Mouse (Mus musculus) urinary bladder, postnatal 14 days (tissue): ENCODE measurements around the gene Macc1.
"Not testable (repeated sequence)": the region's sequence is repeated elsewhere in the genome, so short reads cannot be mapped to it uniquely, and the experiment has no call there.

Source experiments
- DNase-seq: peaks from one replicate; pipeline ENCODE4 v3.0.0; 2021; ENCODE audit warnings: low spot score

The Macc1 gene

DNA sequence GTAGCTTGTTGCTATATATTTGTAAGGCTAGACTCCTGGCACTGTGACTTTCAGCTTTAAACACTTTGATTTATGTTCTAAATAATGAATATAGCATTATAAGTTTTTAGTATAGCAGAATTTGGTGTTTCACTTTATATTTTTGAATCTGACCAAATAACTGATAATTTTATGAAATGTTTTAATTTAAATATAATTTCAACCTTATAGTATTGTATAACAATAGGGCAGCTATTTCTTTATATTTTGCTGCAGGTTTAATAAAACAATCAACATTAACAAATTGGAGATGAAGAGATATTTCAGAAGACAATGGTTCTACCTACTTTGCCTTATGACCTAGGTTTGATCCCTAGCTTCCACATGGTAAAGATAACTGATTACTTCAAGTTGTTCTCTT lies at the start of gene Macc1:
Macc1 (plus strand) TSS at position 301 of the 400 bp plus-strand sequence.
- no peak for DNase-seq

DNA sequence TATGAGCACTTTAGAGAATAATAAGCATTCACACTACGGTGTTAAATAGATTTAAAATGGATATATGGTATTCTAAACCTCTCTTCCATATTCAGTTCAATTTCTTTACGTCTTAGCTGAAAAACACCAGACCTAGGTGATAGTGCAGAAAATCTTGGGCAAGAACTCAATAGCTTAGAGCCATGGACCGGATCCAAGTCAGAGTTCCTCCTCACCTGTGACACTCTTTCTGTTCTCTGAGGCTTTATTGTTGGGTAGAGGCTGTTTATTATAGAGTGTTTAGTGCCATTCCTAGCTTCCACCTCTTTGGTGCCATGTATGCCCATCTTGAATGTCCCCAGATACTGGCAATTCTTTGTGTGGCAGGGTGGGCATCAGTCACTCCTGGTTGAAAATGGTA lies 49.6 kb upstream of the Macc1 start:
- DNase-seq, result no peak

DNA sequence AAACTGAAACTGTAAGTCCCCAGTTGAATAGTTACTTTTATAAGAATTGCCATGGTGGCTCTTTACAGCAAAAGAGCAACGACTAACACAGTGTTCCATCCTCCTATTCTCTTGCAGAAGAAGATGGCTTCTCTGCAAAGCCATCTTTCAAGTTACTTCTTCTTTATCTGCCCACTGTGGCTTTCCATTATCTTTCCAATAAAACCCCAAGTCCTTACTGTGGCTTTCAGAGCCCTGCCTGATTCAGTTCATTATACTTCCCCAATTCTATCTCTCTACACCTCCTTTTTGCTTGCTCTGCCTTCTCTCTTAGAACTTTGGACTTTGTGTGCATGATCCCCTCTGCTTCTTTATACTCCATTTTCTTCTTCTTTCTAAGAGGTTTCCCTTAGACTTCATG lies 45.3 kb upstream of the Macc1 start:
- no peak for DNase-seq

DNA sequence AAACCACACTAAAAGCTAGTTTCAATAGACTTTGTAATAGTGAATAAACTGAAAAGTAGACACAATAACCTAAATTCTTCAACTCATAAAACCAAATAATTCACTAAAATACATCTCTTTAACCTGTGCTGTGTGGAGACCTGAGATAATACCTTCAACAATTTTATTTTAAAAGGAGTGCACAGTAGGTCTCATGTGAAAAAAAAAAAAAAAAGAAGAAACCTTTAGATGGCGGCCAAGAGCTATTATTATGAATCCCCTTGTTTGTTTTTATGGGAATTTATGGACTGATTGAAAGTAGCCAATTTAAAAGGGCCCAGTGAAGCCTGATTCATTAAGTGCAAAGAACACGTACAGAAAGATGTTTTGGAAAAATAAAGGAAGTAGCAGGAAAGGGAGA lies 44.0 kb upstream of the Macc1 start:
- DNase-seq, result no peak

DNA sequence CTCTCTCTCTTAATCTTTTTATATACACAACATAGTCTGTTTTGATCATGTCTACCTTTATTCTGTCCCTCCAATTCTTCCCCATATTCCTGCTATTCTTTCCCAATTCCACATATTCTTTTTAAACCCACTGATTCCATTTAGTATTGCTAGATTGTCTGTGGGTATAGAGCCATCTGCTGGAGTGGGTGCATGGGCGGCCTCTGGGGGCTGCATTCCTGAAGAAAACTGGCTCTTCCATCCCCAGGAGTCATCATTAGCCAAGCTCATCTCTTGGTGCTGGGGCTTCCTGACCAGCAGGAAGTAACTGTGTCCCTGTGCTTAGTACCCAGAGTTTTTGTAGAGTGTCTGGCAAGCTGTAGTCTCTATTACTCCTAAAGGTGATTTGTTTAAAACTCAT lies 42.1 kb upstream of the Macc1 start:
- no peak for DNase-seq

DNA sequence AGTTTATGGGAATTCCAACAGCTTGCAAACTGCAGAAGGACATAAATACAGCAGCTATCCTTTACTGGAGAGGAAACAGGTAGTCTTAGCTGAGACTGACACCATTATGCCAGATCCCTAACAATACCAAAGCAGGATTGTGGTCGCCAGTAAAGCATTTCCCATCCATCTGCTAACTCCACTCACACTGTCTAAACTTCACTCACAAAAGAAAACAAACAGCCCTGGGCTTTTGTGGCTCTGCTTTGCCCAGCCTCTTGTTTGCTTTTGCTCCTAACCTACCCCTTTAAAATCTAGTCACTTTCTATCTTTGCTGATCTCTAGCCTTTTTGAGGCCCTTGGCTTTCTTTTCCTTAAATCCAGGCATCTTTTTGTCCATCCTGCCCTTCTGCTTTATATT lies 40.5 kb upstream of the Macc1 start:
- DNase-seq, result no peak

DNA sequence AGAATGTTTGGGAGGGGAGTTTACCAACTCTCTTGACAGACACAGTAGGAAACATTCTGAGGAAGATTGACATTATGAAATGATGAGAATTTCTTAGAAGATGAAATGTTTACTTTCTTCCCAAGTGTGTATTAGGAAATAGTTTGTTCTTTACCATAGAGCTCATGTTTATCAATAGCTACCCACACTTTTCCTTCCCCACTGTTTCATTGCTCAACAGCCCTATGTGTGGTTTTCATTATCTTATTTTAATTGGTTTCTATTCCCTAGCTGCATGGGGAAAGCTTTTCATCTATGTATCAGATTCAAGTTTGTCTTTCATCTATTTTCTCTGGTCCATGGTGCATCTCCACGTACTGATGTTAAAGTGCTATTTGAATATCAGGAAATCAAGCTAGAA lies 37.8 kb upstream of the Macc1 start:
- DNase-seq, result no peak

DNA sequence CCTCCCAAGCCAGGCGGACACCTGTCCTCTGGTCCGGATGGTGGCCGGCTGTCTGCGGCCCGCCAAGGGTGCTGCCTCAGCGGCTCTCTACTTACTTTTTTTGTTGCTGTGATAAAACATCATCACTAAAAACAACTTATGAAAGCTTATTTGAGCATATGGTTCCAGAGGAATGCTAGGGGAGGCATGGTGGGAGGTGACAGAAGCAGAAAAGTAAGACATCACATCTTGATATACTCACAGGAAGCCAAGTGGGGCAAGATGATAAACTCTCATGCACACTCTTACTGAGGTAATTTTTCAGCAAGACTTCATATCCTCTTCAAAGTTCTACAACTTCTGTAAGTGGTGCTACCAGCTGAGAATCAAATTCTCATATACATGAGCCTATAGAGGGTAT lies 22.5 kb upstream of the Macc1 start:
- no peak for DNase-seq

DNA sequence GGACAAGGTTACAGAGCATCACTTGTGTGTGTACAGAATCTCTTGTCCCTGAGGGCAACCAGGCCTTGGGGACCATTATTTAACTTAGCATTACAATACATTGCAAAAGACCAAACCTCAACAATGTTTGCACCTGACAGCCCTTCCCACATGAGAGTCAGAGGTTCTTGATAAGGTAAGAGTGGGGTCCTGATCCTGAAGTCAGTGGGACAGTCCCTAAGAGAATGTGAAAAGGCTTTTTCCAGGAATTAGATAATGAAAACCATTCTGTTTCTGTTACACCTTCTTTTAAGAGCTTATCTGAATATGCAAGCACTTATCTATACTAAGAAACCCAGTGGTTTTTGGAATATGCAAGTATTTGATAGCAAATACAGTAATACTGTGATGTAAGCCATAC lies 10.5 kb upstream of the Macc1 start:
- DNase-seq, result no peak

DNA sequence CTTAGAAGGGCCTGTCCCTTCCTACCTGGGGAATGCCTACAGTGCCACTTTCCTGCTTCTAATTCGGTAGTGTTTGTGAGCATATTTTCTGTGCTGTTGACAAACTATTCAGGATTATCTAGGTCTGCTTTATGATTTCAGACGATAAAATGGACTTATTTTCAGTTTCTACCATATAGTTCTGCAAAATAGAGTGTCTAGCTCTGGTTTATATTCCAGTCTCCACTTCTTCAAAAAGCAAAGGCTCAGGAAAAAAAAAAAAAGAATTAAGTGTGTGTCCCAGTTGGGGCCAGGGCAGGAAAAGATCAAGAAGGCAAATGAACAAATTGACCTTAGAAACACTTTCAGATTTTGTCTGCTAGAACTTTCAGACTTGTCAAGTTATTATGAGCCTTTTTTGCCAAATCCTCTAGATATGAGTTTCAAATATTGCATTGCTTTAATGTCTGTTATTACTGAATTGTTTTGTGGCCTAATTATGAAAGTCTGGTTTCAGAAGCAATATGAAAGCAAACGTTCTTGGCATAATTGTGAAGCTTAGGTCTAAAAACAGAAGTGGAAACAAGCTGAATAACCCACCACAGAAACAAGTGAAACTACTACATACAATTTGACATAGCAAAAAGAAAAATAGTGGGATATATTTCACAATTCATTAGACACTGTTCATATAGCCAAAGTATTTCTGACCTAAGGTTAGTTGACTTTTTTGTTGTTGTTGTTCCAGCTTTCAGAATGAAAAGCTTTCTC lies 881 bp upstream of the Macc1 start:
- no peak for DNase-seq

DNA sequence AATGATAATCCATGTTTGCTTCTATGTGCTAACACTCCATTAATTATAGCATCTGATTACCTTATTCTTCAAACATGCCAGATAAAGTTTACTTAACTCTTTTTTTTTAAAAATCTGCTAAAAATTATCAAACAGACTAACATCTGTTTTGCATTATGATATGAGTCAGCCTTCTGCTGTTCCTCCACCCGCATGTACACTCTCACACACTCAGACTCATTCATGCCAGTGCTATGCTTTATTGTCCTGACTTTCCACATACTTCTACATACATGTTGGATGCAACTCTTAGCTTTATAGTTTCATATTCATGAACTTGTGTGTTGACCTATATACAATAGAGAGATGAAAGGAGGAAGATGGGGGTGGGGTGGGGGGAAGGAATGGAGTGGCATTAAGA lies 4.7 kb downstream of the Macc1 start:
- no peak for DNase-seq

DNA sequence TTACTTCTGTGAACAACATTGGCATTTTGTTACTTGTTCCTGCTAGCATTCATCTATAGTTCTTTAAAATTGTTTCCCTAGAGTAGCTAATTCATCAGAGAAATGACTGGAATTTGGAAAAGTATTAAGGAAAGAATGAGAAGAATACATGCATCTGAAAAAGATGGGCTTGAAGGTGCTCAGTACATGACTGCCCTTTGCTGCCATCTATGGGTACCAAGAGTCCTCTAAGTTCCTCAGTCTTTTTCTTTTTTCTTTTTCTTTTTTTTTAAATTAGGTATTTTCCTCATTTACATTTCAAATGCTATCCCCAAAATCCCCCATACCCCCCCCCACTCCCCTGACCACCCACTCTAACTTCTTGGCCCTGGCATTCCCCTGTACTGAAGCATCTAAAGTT lies 11.3 kb downstream of the Macc1 start:
- no peak for DNase-seq

DNA sequence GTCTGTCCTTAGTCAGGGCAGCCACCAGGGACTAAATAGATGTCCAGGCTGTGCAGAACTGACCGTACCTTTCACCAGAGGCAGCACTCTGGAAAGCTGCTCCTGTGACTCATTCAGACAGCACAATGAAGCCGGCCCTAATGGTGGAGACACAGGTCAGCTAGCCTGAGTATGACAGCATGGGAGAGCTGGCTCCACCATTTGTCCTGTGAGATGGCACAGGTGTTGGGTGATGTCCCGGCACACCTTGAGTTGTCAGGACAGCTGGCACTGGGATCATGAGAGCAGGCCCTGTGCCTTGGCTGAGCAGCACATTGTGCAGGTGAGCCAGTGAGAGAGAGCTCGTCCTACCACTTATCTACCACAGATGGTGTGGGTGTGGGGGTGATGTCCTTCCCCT lies 16.6 kb downstream of the Macc1 start:
- no peak for DNase-seq

DNA sequence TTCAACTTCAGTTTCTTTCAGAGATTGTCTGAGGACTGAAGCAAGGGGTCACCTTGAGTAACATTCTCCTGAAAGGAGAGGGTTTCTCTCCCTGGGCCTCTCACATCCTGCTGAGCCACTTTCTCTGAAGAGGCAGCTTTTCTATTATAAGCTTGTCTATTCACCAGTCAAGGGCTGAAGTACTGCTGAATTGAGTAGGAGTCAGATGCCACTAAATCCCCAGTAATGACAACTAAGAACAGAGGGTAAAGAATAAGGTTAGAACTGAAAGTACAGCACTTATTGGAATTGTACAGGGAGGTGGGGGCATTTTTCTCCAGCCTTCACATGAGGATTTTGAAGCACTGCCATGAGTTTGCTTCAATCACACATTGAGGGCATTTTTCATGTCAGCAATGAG lies 19.3 kb downstream of the Macc1 start:
- DNase-seq, result no peak

DNA sequence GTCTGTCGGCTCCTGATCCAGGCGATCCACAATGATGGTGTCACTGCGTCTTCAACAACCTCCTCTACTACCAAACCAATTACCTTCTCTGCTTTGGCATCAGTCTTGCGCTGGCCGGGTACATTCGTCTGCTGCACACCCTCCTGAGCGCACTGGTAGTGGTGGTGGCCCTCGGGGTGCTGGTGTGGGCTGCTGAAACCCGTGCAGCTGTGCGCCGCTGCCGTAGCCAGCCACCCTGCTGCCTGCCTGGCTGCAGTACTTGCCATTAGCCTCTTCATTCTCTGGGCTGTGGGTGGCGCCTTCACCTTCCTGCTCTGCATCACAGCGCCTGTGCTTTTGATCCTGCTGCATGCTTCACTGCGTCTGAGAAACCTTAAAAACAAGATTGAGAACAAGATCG lies 38.5 kb downstream of the Macc1 start:
- not testable (repeated sequence) for DNase-seq

DNA sequence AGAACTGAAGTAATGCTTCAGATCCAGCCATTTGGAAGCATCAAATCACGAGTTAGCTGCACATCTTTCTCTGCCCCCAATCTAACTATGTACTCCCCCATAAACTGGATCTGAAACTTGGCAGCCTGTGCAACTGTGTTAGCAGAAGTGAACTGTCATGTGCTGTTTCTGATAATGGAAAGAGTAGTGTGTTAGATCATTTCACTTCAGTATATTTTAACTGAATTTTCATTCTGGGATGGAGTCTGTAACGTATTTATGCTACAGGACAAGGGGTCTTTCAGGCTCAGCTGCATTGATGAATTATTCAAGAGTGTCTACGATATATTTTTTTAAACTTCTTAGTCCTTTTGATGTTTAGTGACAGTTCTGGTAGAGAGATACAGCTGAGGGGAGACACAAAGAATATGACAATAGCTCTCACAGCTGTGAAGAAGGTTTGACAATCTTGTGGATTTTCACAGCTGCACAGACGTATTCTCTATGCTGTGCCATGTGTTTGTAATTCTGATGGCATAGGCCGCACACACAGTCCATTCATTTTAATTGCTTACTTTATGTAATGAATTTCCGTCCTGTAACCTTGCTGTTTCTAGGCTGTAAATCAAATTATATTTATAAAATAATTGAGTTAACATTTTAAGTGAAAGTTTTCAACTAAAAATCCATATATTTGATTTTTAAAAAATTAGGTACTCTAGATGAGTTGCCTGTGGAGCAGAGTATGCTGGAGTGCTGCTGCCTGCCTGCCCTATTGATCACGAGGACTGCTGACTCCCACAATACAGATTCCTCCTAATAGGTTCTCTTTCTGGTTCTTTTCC lies 43.6 kb downstream of the Macc1 start:
- DNase-seq, result no peak

DNA sequence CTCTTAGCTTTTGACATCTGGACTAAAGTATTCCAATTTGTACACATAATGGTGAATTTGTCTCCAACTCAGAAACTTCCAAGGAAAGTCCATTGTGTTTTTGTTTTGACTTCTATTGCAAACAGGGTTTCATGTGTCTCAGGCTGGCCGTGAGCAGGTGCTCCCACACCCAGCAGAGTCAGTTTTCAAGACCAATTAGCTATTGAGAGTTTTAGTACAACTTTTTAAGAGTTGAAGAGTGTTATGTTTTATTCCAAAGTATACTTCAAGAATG lies 44.1 kb downstream of the Macc1 start:
- no peak for DNase-seq

DNA sequence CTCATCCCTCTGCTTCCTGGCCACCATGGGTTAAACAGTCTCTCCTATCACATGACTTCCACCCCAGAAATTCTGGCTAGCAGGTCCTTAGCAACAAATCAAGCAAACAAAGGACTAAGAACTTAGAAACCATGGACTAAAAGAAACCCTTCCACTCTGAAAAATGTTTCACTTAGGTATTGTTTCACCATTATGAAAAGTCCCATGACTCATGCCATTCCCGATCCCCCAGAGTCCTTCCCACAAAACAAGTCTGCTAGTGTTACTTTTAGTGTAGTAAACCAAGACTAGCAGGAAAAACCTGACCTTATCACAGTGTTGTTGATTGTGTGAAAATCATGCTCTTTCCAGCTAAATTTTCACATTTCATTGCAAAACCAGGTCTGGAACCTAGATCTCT lies 51.0 kb downstream of the Macc1 start:
- no peak for DNase-seq

DNA sequence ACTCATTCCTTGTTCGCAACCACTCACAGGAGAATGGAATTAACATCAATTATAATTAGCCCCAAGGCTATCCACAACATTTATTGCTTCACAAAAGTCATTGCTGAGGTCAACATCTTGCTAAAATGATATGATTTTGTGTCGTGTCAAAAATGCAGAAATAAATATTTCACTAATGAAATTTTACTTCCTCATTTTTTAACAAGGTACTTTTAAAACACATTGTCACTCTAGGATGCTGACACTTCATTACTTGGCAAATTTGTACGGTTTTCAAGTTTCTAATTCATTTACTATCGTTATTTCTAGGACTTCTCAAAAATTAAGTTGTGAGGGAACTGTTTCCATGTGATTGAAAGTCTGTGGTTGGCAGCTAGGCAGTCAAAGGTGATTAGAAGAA lies 55.8 kb downstream of the Macc1 start:
- DNase-seq, result no peak

DNA sequence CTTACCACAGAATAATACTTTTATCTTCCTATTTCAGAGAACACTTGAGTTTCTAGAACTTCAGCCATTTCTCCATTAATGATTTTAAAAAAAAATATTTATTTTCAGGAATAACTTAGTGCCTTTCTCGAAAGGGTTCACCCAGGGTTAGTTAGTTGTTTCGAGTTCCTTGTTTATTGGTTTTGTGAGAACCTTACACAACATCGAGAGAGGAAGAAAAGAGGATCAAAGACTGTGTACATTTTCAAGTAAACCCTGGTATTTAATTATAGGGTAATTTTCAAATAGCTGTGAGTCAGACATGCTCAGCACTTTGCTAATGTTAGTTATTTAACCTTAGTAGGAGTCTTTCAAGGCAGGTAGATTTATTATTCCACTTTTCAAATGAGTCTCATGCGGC lies 58.3 kb downstream of the Macc1 start:
- no peak for DNase-seq

DNA sequence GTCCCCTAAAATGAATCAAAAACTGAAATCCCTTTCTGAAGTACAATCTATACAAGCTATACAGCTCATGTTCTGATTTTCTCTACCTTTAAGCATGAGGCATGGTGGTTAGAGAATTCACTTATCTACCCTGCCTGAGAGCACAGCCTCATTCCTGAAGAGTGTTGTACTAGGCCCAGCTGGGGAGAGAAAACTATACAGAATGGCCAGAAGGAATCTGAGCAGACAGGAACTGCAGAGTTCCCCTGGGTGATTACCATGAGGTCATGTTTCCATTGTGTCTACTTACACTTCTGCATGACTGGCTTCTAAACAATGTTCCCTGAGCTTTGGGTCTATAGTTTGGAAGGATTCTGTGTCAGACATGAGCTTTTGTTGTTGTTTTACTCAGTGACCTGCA lies 62.8 kb downstream of the Macc1 start:
- no peak for DNase-seq

DNA sequence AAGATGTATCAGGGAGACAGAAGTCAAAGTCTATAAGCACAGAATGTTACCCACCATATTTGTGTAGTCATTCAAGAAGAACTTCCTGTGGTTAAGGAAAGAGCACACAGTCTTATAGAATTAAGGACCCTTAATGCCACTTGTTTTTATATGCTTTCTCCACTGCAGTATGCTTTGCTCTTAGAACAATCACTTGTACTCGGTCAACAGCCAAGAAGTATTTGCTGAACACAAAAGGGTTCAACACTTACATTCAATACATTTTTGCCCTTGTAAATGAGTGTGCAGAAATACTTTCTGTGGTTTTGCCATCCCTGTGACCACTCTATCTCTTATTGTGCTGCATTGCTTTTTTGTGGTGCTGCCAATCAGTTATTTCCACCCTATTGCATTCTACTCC lies 67.8 kb downstream of the Macc1 start:
- DNase-seq, result no peak

DNA sequence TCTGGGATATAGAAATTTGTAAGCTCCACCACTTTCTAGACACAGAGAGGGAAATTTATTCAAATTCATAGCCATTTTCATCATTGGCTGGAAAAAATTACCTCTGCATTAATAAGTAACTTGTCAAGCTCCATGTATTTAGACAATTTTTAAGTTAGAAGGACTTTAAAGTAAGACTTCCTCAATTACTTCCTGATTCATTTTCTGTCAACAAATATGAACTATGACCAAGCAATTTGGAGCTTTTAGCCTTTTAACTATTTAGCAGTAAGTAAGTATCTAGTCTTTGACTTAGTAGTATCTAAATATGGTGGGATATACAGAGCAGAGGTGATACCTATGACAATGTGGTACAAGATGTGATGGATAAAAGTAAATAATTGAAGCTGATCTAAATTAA lies 72.2 kb downstream of the Macc1 start:
- no peak for DNase-seq

DNA sequence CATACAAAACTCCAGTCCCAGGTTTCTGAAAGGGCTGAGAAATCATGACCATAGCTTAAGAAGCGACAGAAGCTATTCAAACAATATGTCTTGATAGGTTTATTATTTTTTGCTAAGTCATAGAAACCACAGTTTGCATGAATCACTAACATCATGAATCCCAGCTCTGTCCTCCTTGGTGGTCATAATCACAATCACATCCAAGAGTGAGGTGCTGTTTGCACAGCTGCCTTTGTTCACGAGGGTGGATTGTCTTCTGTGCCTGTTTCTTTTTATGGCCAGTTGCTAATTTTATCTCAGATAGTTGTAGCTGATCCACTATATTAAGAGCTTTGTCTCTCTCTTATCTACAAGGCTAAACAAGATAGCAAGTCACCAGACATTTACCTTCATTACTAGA lies 72.6 kb downstream of the Macc1 start:
- DNase-seq, result no peak
